Mouse (Mus musculus): ENCODE results near the gene Kifc5b.
A peak's percentile ranks its signal among the peaks of the same experiment; 100 is the strongest.
"Not testable (repeated sequence)": the region's sequence is repeated elsewhere in the genome, so short reads cannot be mapped to it uniquely, and the experiment has no call there.

Kifc5b gene

GRCm38 (mm10) chr17:26919516-26919915 is 2.6 kb downstream of the Kifc5b start:
- not testable (repeated sequence) for DNase-seq (ENCODE audit: low read depth, low spot score)

DNA sequence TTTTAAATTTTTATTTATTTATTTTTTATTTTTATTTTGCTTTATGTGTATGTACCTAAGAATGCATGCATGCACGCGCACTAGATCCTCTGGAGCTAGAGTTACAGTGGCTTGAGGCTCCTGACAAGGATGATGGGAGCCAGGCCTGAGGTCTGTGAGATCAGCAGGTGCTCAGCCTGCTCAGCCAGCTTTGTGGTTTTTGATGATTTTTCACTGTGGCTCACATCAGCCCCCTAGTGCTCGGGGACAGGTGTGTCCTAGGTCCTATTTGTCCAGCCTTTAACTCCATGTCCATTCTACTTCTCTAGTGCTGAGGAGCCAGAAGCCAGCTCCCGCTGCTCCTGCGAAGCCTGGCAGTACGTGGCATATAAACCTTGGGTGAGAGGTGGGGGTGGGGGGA is 5.5 kb downstream of the Kifc5b start:
- DNase-seq (ENCODE audit: low read depth, low spot score), result not testable (repeated sequence)

DNA sequence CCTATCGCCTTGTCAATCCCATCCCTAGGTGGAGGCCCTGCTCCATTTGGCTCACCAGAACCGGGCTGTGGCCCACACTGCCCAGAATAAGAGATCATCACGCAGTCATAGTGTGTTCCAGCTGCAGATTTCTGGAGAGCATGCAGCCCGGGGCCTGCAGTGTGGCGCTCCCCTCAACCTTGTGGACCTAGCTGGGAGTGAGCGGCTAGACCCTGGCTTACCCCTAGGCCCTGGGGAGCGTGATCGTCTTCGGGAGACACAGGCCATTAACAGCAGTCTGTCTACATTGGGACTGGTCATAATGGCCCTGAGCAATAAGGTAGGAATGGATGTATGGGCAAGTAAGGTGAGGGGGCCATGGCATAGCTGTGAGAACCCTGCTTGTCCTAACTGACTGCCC is 8.5 kb downstream of the Kifc5b start:
- DNase-seq (ENCODE audit: low read depth, low spot score), result not testable (repeated sequence)

- peak; percentile 60 for DNase-seq (ENCODE audit: low read depth, low spot score)
Observed at GRCm38 (mm10) chr17:26931795-26932194, 14.9 kb downstream of the Kifc5b start.

- DNase-seq (ENCODE audit: low read depth, low spot score), result peak; percentile 97
Observed at GRCm38 (mm10) chr17:26932839-26933398, 16.0 kb downstream of the Kifc5b start, which contains the start of gene Phf1. Gene Phf1, plus strand, starts transcription at chr17:26933052.

DNA sequence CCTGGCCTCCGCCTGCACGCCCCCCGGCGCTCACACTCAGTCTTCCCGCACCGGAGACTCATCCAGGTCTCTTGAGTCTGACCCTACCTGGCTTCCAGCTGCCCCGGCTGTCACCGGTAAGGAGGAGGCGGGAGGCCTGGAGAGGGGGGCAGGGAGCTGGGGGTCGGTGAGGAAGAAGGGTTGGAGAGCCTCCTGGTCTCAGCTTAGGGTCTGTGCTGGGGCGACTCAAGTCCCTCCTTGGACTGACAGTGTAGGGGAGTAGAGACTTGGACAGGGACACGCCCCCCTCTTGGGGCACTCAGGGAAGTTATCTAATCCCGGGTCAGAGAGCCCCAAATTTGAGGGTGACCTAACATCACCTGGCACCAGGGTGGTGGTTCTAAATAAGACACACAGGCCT is 16.5 kb downstream of the Kifc5b start:
- DNase-seq (ENCODE audit: low read depth, low spot score), result no peak

GRCm38 (mm10) chr17:26933885-26934827 is 17.3 kb downstream of the Kifc5b start:
- no peak for DNase-seq (ENCODE audit: low read depth, low spot score)

GRCm38 (mm10) chr17:26935027-26935426 is 18.1 kb downstream of the Kifc5b start:
- no peak for DNase-seq (ENCODE audit: low read depth, low spot score)

DNA sequence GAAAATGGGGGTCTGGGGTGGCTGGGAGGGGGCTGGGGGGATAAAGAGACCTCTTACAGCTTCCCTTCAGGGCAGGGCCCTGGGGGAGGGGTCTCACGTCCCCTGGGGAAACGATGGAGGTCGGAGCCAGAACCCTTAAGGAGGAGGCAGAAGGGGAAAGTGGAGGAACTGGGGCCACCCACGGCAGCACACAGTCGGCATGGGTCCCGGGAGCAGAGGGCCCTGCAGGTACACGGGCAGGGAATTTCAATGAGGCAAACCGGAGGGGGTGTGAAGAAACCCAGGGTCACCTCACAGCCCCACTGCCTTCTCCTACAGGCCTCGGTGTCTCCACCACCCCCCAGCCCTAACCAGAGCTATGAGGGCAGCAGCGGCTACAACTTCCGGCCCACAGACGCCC is 19.6 kb downstream of the Kifc5b start:
- DNase-seq (ENCODE audit: low read depth, low spot score), result no peak

- no peak for DNase-seq (ENCODE audit: low read depth, low spot score)
Observed at GRCm38 (mm10) chr17:26936921-26937695, 20.2 kb downstream of the Kifc5b start.

- peak; percentile 76 for DNase-seq (ENCODE audit: low read depth, low spot score)
Observed at GRCm38 (mm10) chr17:26937883-26938695, 21.2 kb downstream of the Kifc5b start.

DNA sequence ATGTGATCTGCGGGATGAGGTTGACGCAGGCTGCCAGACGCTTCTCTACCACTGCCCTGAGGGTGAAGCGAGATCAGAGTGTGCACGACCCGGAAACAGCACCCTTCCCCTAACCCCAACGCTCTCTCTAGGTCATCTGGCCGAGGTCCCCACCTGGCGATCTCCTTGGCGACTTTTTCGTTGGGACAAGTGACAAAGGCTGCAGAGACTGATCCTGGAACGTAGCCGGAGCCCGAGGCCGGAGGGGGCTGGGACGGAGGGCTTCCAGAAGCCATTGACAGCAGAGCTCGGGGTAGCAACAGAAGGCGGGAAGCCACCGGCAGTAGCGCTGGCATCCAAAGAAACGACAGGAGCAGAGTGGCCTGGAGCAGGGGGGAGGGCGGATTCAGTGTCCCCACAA is 21.8 kb downstream of the Kifc5b start:
- no peak for DNase-seq (ENCODE audit: low read depth, low spot score)

- DNase-seq (ENCODE audit: low read depth, low spot score), result peak; percentile 100
Observed at GRCm38 (mm10) chr17:26939178-26939972, 22.5 kb downstream of the Kifc5b start, which contains the start of gene Cuta. Gene Cuta, minus strand, starts transcription at chr17:26939569.

DNA sequence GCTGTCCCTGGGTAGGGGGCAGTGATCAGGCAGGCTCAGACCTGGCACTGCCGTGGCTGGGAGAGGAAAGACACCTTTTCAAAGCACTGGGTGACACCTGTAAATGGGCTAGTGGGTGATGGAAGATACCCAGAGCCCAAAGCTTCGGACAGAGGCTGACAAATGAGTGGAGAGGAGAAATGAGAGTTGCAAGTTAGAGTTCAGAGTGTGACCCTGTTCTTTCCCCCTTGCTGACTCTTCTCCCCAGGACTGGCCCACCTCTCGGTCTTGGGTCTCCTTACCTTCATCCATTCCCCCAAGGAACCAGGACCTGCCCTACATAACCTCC is 23.0 kb downstream of the Kifc5b start:
- no peak for DNase-seq (ENCODE audit: low read depth, low spot score)

DNA sequence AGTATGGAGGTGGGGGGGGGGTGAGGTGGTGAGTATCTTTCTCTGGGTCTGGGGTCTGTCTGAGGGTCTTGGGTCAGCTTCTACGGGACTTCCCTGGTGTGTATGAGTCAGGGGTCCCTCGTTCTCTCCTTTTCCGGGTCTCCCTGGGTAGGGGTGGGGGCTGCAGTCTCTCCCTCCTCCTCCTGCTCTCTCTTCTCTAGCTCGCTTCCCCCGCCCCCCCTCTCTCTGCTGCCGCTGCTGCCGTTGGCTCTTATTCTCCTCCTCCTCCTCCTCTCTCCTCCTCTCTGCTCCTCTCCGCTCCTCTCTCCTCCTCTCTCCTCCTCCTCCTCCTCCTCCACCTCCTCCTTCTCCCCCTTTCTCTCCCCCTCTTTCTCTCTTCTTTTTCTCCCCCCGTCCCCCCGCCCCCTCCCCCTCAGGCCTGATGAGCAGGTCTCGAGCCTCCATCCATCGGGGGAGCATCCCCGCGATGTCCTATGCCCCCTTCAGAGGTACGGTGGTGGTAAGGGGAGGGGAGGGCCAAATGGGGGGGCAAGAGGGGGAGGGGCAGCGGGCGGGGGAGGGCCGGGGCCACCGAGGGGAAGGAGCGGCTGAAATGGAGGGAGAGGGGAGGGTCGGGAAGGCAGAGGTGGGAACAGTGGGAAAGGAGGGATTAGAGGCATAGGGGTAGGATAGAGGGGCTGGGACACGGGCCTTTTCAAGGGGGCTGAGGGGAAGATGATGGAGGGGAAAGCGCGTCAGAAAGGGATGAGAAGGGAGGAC is 24.3 kb downstream of the Kifc5b start, which contains the start of gene Syngap1:
TSS of gene Syngap1 (plus strand) at position 223 of the 759 bp plus-strand sequence.
- no peak for DNase-seq (ENCODE audit: low read depth, low spot score)

DNA sequence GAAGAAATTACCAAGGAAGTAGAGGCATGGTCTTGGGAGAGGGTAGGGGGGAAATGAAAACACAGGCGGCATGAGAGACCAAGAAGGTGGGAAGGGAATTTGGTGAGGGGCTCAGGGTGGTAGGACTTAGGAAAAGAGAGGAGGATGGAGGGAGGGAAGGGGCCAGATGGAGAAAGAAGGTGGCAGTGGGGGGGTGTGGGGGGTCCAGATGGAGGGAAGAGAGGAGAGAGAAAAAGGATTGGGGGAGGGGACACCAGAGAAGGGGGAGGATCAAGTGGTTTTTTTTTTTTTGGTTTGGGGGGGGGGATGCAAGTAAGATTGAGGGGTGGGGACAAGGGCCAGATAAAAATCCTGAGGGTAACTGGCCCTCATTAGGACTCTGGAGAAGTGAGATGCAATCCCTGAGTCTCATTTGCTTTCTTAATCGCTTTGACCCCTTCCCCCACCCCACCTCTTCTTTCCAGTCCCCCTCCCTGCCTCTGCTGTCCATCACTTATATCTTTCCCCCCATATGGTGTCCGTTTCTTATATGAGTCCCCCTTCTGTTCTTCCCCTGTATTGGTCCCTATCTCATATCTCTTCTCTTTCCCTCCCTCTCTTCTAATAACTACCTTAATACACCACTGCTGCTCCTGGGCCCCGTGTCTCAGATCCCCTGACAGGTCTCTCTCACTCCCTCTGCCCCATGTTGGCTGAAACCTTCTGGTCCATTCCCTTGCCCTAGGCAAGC is 25.1 kb downstream of the Kifc5b start:
- DNase-seq (ENCODE audit: low read depth, low spot score), result no peak

GRCm38 (mm10) chr17:26945824-26946495 is 29.1 kb downstream of the Kifc5b start:
- DNase-seq (ENCODE audit: low read depth, low spot score), result no peak

GRCm38 (mm10) chr17:26946567-26946966 is 29.7 kb downstream of the Kifc5b start:
- no peak for DNase-seq (ENCODE audit: low read depth, low spot score)

All from A20 (cell line).